Comparison of ENCODE assay signal across 8 mouse cellular contexts in the genomic region with DNA sequence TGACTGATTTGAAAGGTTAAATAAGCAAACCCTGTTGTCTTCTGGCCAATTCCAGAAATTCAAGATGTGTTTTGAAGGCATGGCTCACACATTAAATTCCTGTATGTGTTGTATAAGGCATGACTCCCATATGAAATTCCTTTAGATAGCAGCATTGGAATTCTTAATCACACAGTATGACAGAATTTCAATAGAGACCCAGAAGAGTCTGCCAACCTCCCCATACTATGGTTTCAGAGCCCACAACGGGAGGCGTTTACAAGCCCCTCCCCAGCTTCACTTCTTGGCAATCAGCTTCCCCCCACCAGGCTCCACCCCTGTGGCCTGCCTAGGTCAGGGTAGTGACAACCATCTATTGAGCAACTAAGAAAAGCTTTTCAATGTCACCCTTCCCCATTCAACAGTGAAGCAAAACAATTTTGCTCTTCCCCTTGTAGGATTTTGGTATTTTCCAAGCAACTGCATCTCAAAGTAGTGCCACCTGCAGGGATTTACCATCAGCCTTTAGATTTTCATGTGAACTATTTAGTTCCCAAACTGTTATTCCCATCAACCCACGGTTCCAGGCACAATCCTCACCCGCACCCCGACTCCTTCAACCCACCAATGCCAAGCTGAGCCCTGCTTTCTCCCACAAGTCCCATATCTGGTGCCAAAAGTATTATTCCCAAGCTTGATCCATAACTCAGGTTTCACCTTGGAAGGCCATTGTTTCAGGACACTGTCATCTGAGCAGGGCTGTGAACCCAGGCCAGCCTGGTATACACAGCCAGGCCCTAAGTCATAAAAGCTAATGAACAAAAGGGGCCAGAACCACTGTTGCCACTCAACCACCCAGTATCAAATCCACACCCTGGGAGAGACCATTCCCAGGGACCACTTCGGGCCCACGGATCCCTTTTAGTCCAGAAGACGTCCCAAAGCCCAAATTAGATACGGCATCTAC. TPM values are rescaled to one million over a fixed set of nuclear protein-coding genes. Genes with fewer than 3 reads are reported as not detected.
DNase-seq lines count a peak whose midpoint lies in the region; ATAC-seq and TF ChIP-seq lines count a peak whose summit lies in the region.

No protein-coding gene starts in this region.

- no peaks in the 10 kb centered on the region for H3K9me3 ChIP-seq in embryonic facial prominence, embryonic 12.5 days
- no peaks in the 10 kb centered on the region for H3K9me3 ChIP-seq in hindbrain, embryonic 14.5 days (ENCODE audit: control insufficient read depth, low read length)
- no peaks in the 10 kb centered on the region for H3K9me3 ChIP-seq in liver, embryonic 16.5 days (replicated peaks; ENCODE audit: control insufficient read depth, low read length)

- peaks cover 22% of the 10 kb centered on the region for H3K4me1 ChIP-seq in testis, adult 2 months (ENCODE audit: control insufficient read depth, insufficient read depth, low read length)
- peaks cover 42% of the 10 kb centered on the region for H3K4me1 ChIP-seq in embryonic facial prominence, embryonic 12.5 days
- peaks cover 55% of the 10 kb centered on the region for H3K4me1 ChIP-seq in hindbrain, embryonic 14.5 days (replicated peaks; ENCODE audit: control insufficient read depth, insufficient read depth, low read length)
- peaks cover 76% of the 10 kb centered on the region for H3K4me1 ChIP-seq in liver, embryonic 16.5 days (ENCODE audit: control insufficient read depth, low read depth, low read length)

- peak overlapping the region; percentile 100 for H3K27ac ChIP-seq in testis, adult 2 months (ENCODE audit: control insufficient read depth, insufficient read depth, low read depth, low read length)
- no peak overlapping the region; the same call in 1 of the 2 replicates for H3K27ac ChIP-seq in embryonic facial prominence, embryonic 12.5 days
- H3K27ac ChIP-seq in hindbrain, embryonic 14.5 days = peak overlapping the region; percentile 45; the same call in 1 of the 2 replicates
- H3K27ac ChIP-seq in liver, embryonic 16.5 days (ENCODE audit: low read length) = peak overlapping the region; percentile 96

- H3K9ac ChIP-seq in embryonic facial prominence, embryonic 12.5 days = no peak overlapping the region
- no peak overlapping the region for H3K9ac ChIP-seq in hindbrain, embryonic 14.5 days
- peak overlapping the region; percentile 80 for H3K9ac ChIP-seq in liver, embryonic 16.5 days (ENCODE audit: low read depth, low read length)

- H3K4me2 ChIP-seq in embryonic facial prominence, embryonic 12.5 days (replicated peaks) = 0 out of 2 replicates have a peak overlapping the region, but pooled peaks have one; percentile 5
- peak overlapping the region; percentile 84; the same call in 1 of the 2 replicates for H3K4me2 ChIP-seq in hindbrain, embryonic 14.5 days (replicated peaks)
- H3K4me2 ChIP-seq in liver, embryonic 16.5 days (ENCODE audit: low read depth, low read length) = peak overlapping the region; percentile 76

- no peak for ATAC-seq in embryonic facial prominence, embryonic 12.5 days (ENCODE audit: insufficient number of reproducible peaks, insufficient read depth, low FRiP score, low TSS enrichment)
- no peak for ATAC-seq in hindbrain, embryonic 14.5 days (ENCODE audit: low FRiP score)
- ATAC-seq in liver, embryonic 16.5 days (ENCODE audit: low read depth) = no peak

- WGBS in embryonic facial prominence, embryonic 12.5 days = 75% methylated on average over 9 of the region's 9 CpGs
- WGBS in hindbrain, embryonic 14.5 days = 52% methylated on average over 9 of the region's 9 CpGs
- WGBS in liver, embryonic 16.5 days (ENCODE audit: insufficient replicate concordance) = 43% methylated on average over 9 of the region's 9 CpGs

- no peak for DNase-seq in testis, postnatal 10 days (ENCODE audit: low spot score)
- no peak for DNase-seq in hindbrain, embryonic 14.5 days (ENCODE audit: low spot score)
- peak; percentile 66 for DNase-seq in splenic B cell, adult 2 months (ENCODE audit: low read depth, low spot score)
- DNase-seq in testis, postnatal 14 days (ENCODE audit: low spot score) = no peak
- no peak for DNase-seq in urinary bladder, postnatal 4 days (ENCODE audit: low spot score in 2 of 2)

- no peaks in the 10 kb centered on the region; the same call in 1 of the 2 replicates for H3K36me3 ChIP-seq in testis, adult 2 months (ENCODE audit: control insufficient read depth, insufficient read depth, low read length)
- no peaks in the 10 kb centered on the region for H3K36me3 ChIP-seq in embryonic facial prominence, embryonic 12.5 days
- no peaks in the 10 kb centered on the region for H3K36me3 ChIP-seq in hindbrain, embryonic 14.5 days (replicated peaks; ENCODE audit: control insufficient read depth, insufficient read depth)
- H3K36me3 ChIP-seq in liver, embryonic 16.5 days (ENCODE audit: control insufficient read depth, insufficient read depth) = no peaks in the 10 kb centered on the region
- H3K36me3 ChIP-seq in splenic B cell, adult 2 months (ENCODE audit: control insufficient read depth, insufficient read depth, low read length, poor library complexity, severe bottlenecking) = no peaks in the 10 kb centered on the region; the same call in 1 of the 2 replicates

- no peaks in the 10 kb centered on the region for H3K27me3 ChIP-seq in testis, adult 2 months (ENCODE audit: control insufficient read depth, insufficient read depth, low read length)
- H3K27me3 ChIP-seq in embryonic facial prominence, embryonic 12.5 days = no peaks in the 10 kb centered on the region
- no peaks in the 10 kb centered on the region for H3K27me3 ChIP-seq in hindbrain, embryonic 14.5 days (ENCODE audit: control insufficient read depth, insufficient read depth, low read length)
- no peaks in the 10 kb centered on the region for H3K27me3 ChIP-seq in liver, embryonic 16.5 days (ENCODE audit: control insufficient read depth, insufficient read depth, low read depth, low read length)
- H3K27me3 ChIP-seq in splenic B cell, adult 2 months (ENCODE audit: control insufficient read depth, insufficient read depth, low read length, poor library complexity, severe bottlenecking) = no peaks in the 10 kb centered on the region

- peak overlapping the region; percentile 96 for H3K4me3 ChIP-seq in testis, adult 2 months (ENCODE audit: control insufficient read depth, low read depth, low read length)
- 0 out of 2 replicates have a peak overlapping the region, but pooled peaks have one; percentile 32 for H3K4me3 ChIP-seq in embryonic facial prominence, embryonic 12.5 days
- H3K4me3 ChIP-seq in hindbrain, embryonic 14.5 days (replicated peaks; ENCODE audit: low read length) = no peak overlapping the region
- H3K4me3 ChIP-seq in liver, embryonic 16.5 days (ENCODE audit: low read depth, low read length) = peak overlapping the region; percentile 67

- TF ChIP-seq CTCF in testis, adult 2 months (IDR thresholded peaks at IDR 0.05; ENCODE audit: control insufficient read depth, insufficient read depth, insufficient replicate concordance, low read depth, low read length) = no peak

- no peak for TF ChIP-seq POLR2A in testis, adult 2 months (IDR thresholded peaks at IDR 0.05; ENCODE audit: control insufficient read depth, low read depth, low read length)

RNA-seq across cellular contexts. Expression of a gene that starts 32.0 kb away (rescaled TPM):
- 25.3 and 28.1 TPM in 2 replicates for polyA plus RNA-seq in testis, adult 2 months (2012; rRNA removed)
- 35.3 and 41.4 TPM in 2 replicates for polyA plus RNA-seq in embryonic facial prominence, embryonic 12.5 days (2016; fragmentation: Nextera tagmentation; extraction: Ambion mirVana)
- 11.3 and 13.1 TPM in 2 replicates for polyA plus RNA-seq in hindbrain, embryonic 14.5 days (2014; fragmentation: Nextera tagmentation; extraction: Ambion mirVana)
- polyA plus RNA-seq in liver, embryonic 16.5 days (2015; fragmentation: Nextera tagmentation; extraction: Ambion mirVana) = 13.9 and 14.0 TPM in 2 replicates

RNA-seq across cellular contexts. Expression of a gene that starts 34.5 kb away (rescaled TPM):
- 20.1 and 26.1 TPM in 2 replicates for polyA plus RNA-seq in testis, adult 2 months (2012; rRNA removed)
- polyA plus RNA-seq in embryonic facial prominence, embryonic 12.5 days (2016; fragmentation: Nextera tagmentation; extraction: Ambion mirVana) = 2.0 and 3.1 TPM in 2 replicates
- polyA plus RNA-seq in hindbrain, embryonic 14.5 days (2014; fragmentation: Nextera tagmentation; extraction: Ambion mirVana) = 1.5 and 2.5 TPM in 2 replicates
- polyA plus RNA-seq in liver, embryonic 16.5 days (2015; fragmentation: Nextera tagmentation; extraction: Ambion mirVana) = 6.3 and 6.9 TPM in 2 replicates

RNA-seq across cellular contexts. Expression of a gene that starts 50.9 kb away (rescaled TPM):
- 0.84 and 0.94 TPM in 2 replicates for polyA plus RNA-seq in testis, adult 2 months (2012; rRNA removed)
- 5.3 and 6.3 TPM in 2 replicates for polyA plus RNA-seq in embryonic facial prominence, embryonic 12.5 days (2016; fragmentation: Nextera tagmentation; extraction: Ambion mirVana)
- 6.1 and 9.4 TPM in 2 replicates for polyA plus RNA-seq in hindbrain, embryonic 14.5 days (2014; fragmentation: Nextera tagmentation; extraction: Ambion mirVana)
- 2.3 and 2.6 TPM in 2 replicates for polyA plus RNA-seq in liver, embryonic 16.5 days (2015; fragmentation: Nextera tagmentation; extraction: Ambion mirVana)

Comparison
In these comparisons a context has a peak if more than half of its experiments do, and no peak if none do; other contexts are left out.
1. H3K4me2 ChIP-seq: peak in every context shown above with its lines; median percentile 84 in hindbrain, embryonic 14.5 days; 76 in liver, embryonic 16.5 days; 5 in embryonic facial prominence, embryonic 12.5 days.